Mouse (Mus musculus) ES-Bruce4 (cell line): Measurements from ENCODE around the gene Apof.

ENCODE experiments used
- CTCF ChIP-seq: IDR thresholded peaks from one replicate; pipeline ENCODE4 v1.8.1; 2011; ENCODE audit warnings: low read depth, low read length
- EP300 ChIP-seq: IDR thresholded peaks from 2 replicates; pipeline ENCODE4 v1.6.1; 2011; ENCODE audit warnings: low read depth, low read length; ENCODE audit not compliant: insufficient read depth
- POLR2A ChIP-seq: IDR thresholded peaks from one replicate; pipeline ENCODE4 v1.8.1; 2011; ENCODE audit warnings: low read length; ENCODE audit not compliant: insufficient read depth

- no peak for TF ChIP-seq EP300
- TF ChIP-seq CTCF = no peak
- TF ChIP-seq POLR2A = no peak
Observed at GRCm38 (mm10) chr10:128271883-128272282, 3.4 kb downstream of the Apof start.
